In genomic region chr13:51071763-51072276, GRCm38 (mm10) we compare ENCODE assay signal across 9 mouse cellular contexts. TPM values are rescaled to one million over a fixed set of nuclear protein-coding genes. Genes with fewer than 3 reads are reported as not detected.
DNase-seq lines count a peak whose midpoint lies in the region; ATAC-seq and TF ChIP-seq lines count a peak whose summit lies in the region.
"Had no signal": no experiment of that assay in that cellular context is flagged by ENCODE, and none has a peak within 500 bp of the region (broad histone marks: within the 10 kb centered on the region; RNA-seq: fewer than 3 reads in every experiment).

No protein-coding gene starts in this region.

- peaks cover 7% of the 10 kb centered on the region; the same call in 1 of the 2 replicates for H3K4me1 ChIP-seq in heart, embryonic 15.5 days (replicated peaks)
- no peaks in the 10 kb centered on the region for H3K4me1 ChIP-seq in heart, embryonic 11.5 days (ENCODE audit: control insufficient read depth, insufficient read depth, low read length)
- H3K4me1 ChIP-seq in heart, postnatal 0 days (ENCODE audit: control insufficient read depth, insufficient read depth): peaks cover 6% of the 10 kb centered on the region; the same call in 1 of the 2 replicates
- peaks cover 14% of the 10 kb centered on the region for H3K4me1 ChIP-seq in liver, embryonic 12.5 days

- DNase-seq in heart, postnatal 0 days (ENCODE audit: low spot score): no peak
- DNase-seq in frontal cortex, postnatal 36 days (ENCODE audit: low spot score in 2 of 2): no peak
- DNase-seq: layer of hippocampus, postnatal 36 days had no signal

- no peak for ATAC-seq in heart, embryonic 15.5 days (replicated peaks; ENCODE audit: insufficient number of reproducible peaks, insufficient read depth, low FRiP score, low read depth)
- no peak for ATAC-seq in heart, embryonic 11.5 days (replicated peaks; ENCODE audit: insufficient number of reproducible peaks, low FRiP score, low TSS enrichment)
- ATAC-seq in heart, postnatal 0 days (ENCODE audit: insufficient read depth, low read depth): no peak
- ATAC-seq in liver, embryonic 12.5 days: no peak
- ATAC-seq in neutrophil, adult 5-6 weeks (ENCODE audit: extremely low read depth, insufficient number of reproducible peaks, low FRiP score, poor library complexity, severe bottlenecking): 0 out of 2 replicates have a peak, but pooled peaks have one; percentile 45
- ATAC-seq in frontal cortex, adult (ENCODE audit: low TSS enrichment): no peak
- ATAC-seq in CD4-positive, CD25-positive, alpha-beta regulatory T cell, adult 4 months: no peak

- 0 out of 2 replicates have a peak overlapping the region, but pooled peaks have one; percentile 15 for H3K27ac ChIP-seq in heart, embryonic 15.5 days
- H3K27ac ChIP-seq in heart, embryonic 11.5 days (ENCODE audit: low read depth, low read length): no peak overlapping the region
- H3K27ac ChIP-seq in heart, postnatal 0 days (ENCODE audit: low read depth): 0 out of 2 replicates have a peak overlapping the region, but pooled peaks have one; percentile 17
- H3K27ac ChIP-seq in liver, embryonic 12.5 days: no peak overlapping the region

- H3K36me3 ChIP-seq in heart, embryonic 15.5 days: no peaks in the 10 kb centered on the region
- no peaks in the 10 kb centered on the region for H3K36me3 ChIP-seq in heart, embryonic 11.5 days (ENCODE audit: control insufficient read depth, insufficient read depth, low read length)
- no peaks in the 10 kb centered on the region for H3K36me3 ChIP-seq in heart, postnatal 0 days (replicated peaks; ENCODE audit: control insufficient read depth, insufficient read depth, low read length)
- H3K36me3 ChIP-seq in liver, embryonic 12.5 days: no peaks in the 10 kb centered on the region

- no peak for TF ChIP-seq CTCF in heart, postnatal 0 days (IDR thresholded peaks at IDR 0.05; ENCODE audit: low read depth)

- H3K9ac ChIP-seq in heart, embryonic 15.5 days: no peak overlapping the region
- no peak overlapping the region for H3K9ac ChIP-seq in heart, embryonic 11.5 days (ENCODE audit: low read depth, low read length)
- H3K9ac ChIP-seq in heart, postnatal 0 days (replicated peaks; ENCODE audit: low read depth, low read length): no peak overlapping the region
- H3K9ac ChIP-seq in liver, embryonic 12.5 days: no peak overlapping the region

- H3K4me3 ChIP-seq in heart, embryonic 15.5 days: no peak overlapping the region
- H3K4me3 ChIP-seq in heart, embryonic 11.5 days (ENCODE audit: low read depth, low read length): no peak overlapping the region
- H3K4me3 ChIP-seq in heart, postnatal 0 days (ENCODE audit: low read depth, low read length): no peak overlapping the region
- H3K4me3 ChIP-seq in liver, embryonic 12.5 days: no peak overlapping the region

- H3K27me3 ChIP-seq in heart, embryonic 15.5 days: no peaks in the 10 kb centered on the region
- no peaks in the 10 kb centered on the region for H3K27me3 ChIP-seq in heart, embryonic 11.5 days (ENCODE audit: control insufficient read depth, insufficient read depth, low read length)
- H3K27me3 ChIP-seq in heart, postnatal 0 days (ENCODE audit: control insufficient read depth, insufficient read depth, low read length): no peaks in the 10 kb centered on the region
- H3K27me3 ChIP-seq in liver, embryonic 12.5 days (replicated peaks): no peaks in the 10 kb centered on the region

- H3K9me3 ChIP-seq in heart, embryonic 15.5 days (replicated peaks): no peaks in the 10 kb centered on the region
- no peaks in the 10 kb centered on the region for H3K9me3 ChIP-seq in heart, embryonic 11.5 days (replicated peaks; ENCODE audit: control insufficient read depth, low read length)
- 0 out of 2 replicates have a peak, but pooled peaks cover 3% of the 10 kb centered on the region for H3K9me3 ChIP-seq in heart, postnatal 0 days (replicated peaks; ENCODE audit: control insufficient read depth, low read length)
- H3K9me3 ChIP-seq in liver, embryonic 12.5 days (replicated peaks): no peaks in the 10 kb centered on the region

- no peak for TF ChIP-seq EP300 in heart, postnatal 0 days (IDR thresholded peaks at IDR 0.05; ENCODE audit: low read depth)

- no peak overlapping the region for H3K4me2 ChIP-seq in heart, embryonic 15.5 days
- no peak overlapping the region for H3K4me2 ChIP-seq in heart, embryonic 11.5 days
- no peak overlapping the region for H3K4me2 ChIP-seq in heart, postnatal 0 days (ENCODE audit: low read depth, low read length)
- 0 out of 2 replicates have a peak overlapping the region, but pooled peaks have one; percentile 34 for H3K4me2 ChIP-seq in liver, embryonic 12.5 days

- 51% methylated on average over 8 of the region's 8 CpGs for WGBS in heart, embryonic 15.5 days
- WGBS in heart, embryonic 11.5 days (ENCODE audit: insufficient replicate concordance): 71% methylated on average over 8 of the region's 8 CpGs
- 58% methylated on average over 8 of the region's 8 CpGs for WGBS in heart, postnatal 0 days
- WGBS in liver, embryonic 12.5 days (ENCODE audit: insufficient replicate concordance): 43% methylated on average over 8 of the region's 8 CpGs

RNA-seq across cellular contexts. Expression of gene Spin1, which starts 28.9 kb away (rescaled TPM):
- polyA plus RNA-seq in heart, embryonic 15.5 days (2015; fragmentation: Nextera tagmentation; extraction: Ambion mirVana): 45.1 and 51.6 TPM in 2 replicates
- 56.7 and 64.9 TPM in 2 replicates for polyA plus RNA-seq in heart, embryonic 11.5 days (2014; fragmentation: Nextera tagmentation; extraction: Ambion mirVana)
- total RNA-seq in heart, postnatal 0 days (2014; rRNA removed; ENCODE audit: low replicate concordance): 41.7 and 54.5 TPM in 2 replicates
- 31.3 TPM in 2 replicates for polyA plus RNA-seq in heart, postnatal 0 days (2015; fragmentation: Nextera tagmentation; extraction: Ambion mirVana)
- 18.5 and 19.0 TPM in 2 replicates for polyA plus RNA-seq in liver, embryonic 12.5 days (2016; fragmentation: Nextera tagmentation; extraction: Ambion mirVana)
- total RNA-seq in neutrophil, adult 5-6 weeks (2017): 44.5 and 46.9 TPM in 2 replicates
- polyA plus RNA-seq in CD4-positive, CD25-positive, alpha-beta regulatory T cell, adult 4 months (2017; shearing (Covaris generic)): 10 to 100 TPM; 37.8 to 40.4 TPM

Comparison
In these comparisons a context has a peak if more than half of its experiments do, and no peak if none do; other contexts are left out.
1. H3K27ac ChIP-seq: peak in heart, embryonic 15.5 days (single experiment) and heart, postnatal 0 days (single experiment); none in heart, embryonic 11.5 days (single experiment) and liver, embryonic 12.5 days (single experiment).